Mouse (Mus musculus) midbrain, embryonic 14.5 days (tissue): ENCODE measurements around the gene Casq2. TPM values are rescaled to one million over a fixed set of nuclear protein-coding genes. Genes with fewer than 3 reads are reported as not detected.
A peak's percentile ranks its signal among the peaks of the same experiment; 100 is the strongest.

ENCODE experiments used
- ATAC-seq: fragments of 200-750 bp; cut with Nextera tagmentation; 2 replicates; pipeline ENCODE4 v1.8.0; 2017; ENCODE audit warnings: moderate number of reproducible peaks, moderate library complexity; ENCODE audit not compliant: low FRiP score, low TSS enrichment
- DNase-seq: peaks from one replicate; pipeline ENCODE4 v3.0.0-alpha.2; 2015
- H3K27ac ChIP-seq: fragments of 300-500 bp; sonication (generic); replicated peaks from 2 replicates; pipeline ENCODE4 v1.5.1; 2014; ENCODE audit warnings: mild to moderate bottlenecking, low read depth, low read length, moderate library complexity
- H3K27me3 ChIP-seq: fragments of 300-500 bp; sonication (generic); 2 replicates; pipeline ENCODE4 v1.6.1; 2014; ENCODE audit warnings: low read length, control low read depth, mixed read lengths; ENCODE audit not compliant: control insufficient read depth, insufficient read depth
- H3K36me3 ChIP-seq: fragments of 300-500 bp; sonication (generic); 2 replicates; pipeline ENCODE4 v1.6.1; 2014; ENCODE audit warnings: low read length, control low read depth; ENCODE audit not compliant: control insufficient read depth, insufficient read depth
- H3K4me1 ChIP-seq: fragments of 300-500 bp; sonication (generic); 2 replicates; pipeline ENCODE4 v1.6.1; 2014; ENCODE audit warnings: mild to moderate bottlenecking, antibody characterized with exemption, low read length, control low read depth; ENCODE audit not compliant: control insufficient read depth, insufficient read depth
- H3K4me2 ChIP-seq: fragments of 300-500 bp; sonication (generic); 2 replicates; pipeline ENCODE4 v1.6.1; 2014; ENCODE audit warnings: mild to moderate bottlenecking, low read length, moderate library complexity
- H3K4me3 ChIP-seq: fragments of 300-500 bp; sonication (generic); replicated peaks from 2 replicates; pipeline ENCODE4 v1.5.1; 2014; ENCODE audit warnings: low read depth, low read length
- H3K9ac ChIP-seq: fragments of 300-500 bp; sonication (generic); replicated peaks from 2 replicates; pipeline ENCODE4 v1.6.1; 2014; ENCODE audit warnings: mild to moderate bottlenecking, low read length, moderate library complexity
- H3K9me3 ChIP-seq: fragments of 300-500 bp; sonication (generic); 2 replicates; pipeline ENCODE4 v1.6.1; 2016; ENCODE audit warnings: low read length, control low read depth, mixed read lengths; ENCODE audit not compliant: control insufficient read depth
- WGBS: fragments of 180-500 bp; shearing (Covaris S2); extraction: QIAGEN DNeasy Blood & Tissue Kit; methylation state at CpG from one replicate; pipeline ENCODE4 v1.1.7; 2014; 5-methylcytosine and 5-hydroxymethylcytosine counted together
- polyA plus RNA-seq: library from polyadenylated mRNA; unstranded; fragments of >200 nt; fragmentation: Nextera tagmentation; extraction: Ambion mirVana; gene quantifications from 2 replicates; pipeline ENCODE4 v1.2.1, GENCODE M21; 2014

Gene Casq2
- polyA plus RNA-seq, 1 experiment from 2014 or later = 0.16 TPM

DNA sequence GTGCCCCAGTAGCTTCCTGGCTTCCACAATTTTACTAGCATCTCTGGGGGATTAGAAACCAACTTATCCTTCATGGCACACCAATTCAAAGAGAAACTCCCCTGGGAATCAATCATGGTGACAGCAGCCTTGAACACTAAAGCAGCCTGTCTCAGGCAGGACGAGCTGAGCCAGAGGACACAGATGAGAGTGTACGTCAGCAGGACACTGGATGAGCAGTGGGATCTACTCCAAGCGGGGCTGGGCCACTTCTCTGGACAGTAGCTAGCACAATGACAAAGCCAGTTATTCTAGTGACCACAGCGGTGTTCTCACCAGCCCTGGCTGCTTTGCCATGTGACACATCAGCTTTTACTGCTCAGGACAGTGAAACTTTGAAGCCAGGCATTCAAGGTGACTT, 95.0 kb downstream of the Casq2 start:
- no peak overlapping the region for H3K4me2 ChIP-seq
- H3K4me3 ChIP-seq = no peak overlapping the region
- H3K36me3 ChIP-seq = no peaks in the 10 kb centered on the region
- 85% methylated on average over 4 of the region's 4 CpGs for WGBS
- DNase-seq (no peak), ATAC-seq (no peak)
- no peak overlapping the region for H3K9ac ChIP-seq
- H3K9me3 ChIP-seq = no peaks in the 10 kb centered on the region
- no peaks in the 10 kb centered on the region for H3K4me1 ChIP-seq
- no peak overlapping the region for H3K27ac ChIP-seq
- no peaks in the 10 kb centered on the region for H3K27me3 ChIP-seq

DNA sequence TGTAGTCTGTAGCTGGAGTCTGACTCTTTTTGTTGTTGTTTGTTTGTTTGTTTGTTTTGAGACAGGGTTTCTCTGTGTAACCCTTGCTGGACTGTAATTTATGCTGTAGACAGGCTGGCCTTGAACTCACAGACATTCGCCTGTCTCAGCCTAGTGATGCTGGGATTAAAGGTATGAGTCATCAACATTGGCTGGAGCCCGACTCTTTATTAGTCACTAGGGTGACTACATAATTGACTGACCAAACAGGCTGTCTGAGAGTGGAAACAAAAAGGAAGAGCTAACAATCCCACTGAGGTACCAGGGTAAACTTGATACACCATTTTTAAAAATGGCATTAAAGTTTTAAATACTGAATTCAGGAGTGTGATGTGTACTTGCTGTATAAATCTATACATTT, 96.4 kb downstream of the Casq2 start:
- Histone ChIP-seq H3K9me3 (no peaks in the 10 kb centered on the region), H3K4me1 (no peaks in the 10 kb centered on the region), H3K4me3 (no peak overlapping the region), H3K27ac (no peak overlapping the region), H3K4me2 (no peak overlapping the region), H3K27me3 (no peaks in the 10 kb centered on the region), H3K36me3 (no peaks in the 10 kb centered on the region), H3K9ac (no peak overlapping the region)
- DNase-seq (no peak), ATAC-seq (no peak)
- WGBS = 86% methylated on average over 2 of the region's 2 CpGs

DNA sequence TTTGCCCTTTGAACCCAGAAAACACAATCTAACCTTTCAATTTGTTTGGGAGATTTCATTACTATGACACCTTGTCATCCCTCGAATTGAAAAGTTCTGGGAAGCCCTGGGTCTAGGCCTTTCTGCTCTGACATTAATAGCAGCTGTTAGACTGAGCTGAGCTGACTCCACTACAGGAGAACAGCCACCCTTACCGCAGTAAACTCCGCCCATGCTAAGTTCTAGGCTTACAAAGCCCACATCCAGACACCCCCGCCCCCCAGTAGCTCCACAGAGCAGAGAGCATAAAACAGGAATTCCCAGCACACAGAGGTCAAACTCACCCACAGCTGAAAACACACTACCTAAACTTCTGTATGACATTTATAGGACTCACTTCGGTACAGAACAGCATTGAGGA, 98.5 kb downstream of the Casq2 start:
- ATAC-seq (no peak), DNase-seq (no peak)
- WGBS = 84% methylated on average over 5 of the region's 5 CpGs
- Histone ChIP-seq H3K4me1 (peaks cover 4% of the 10 kb centered on the region; the same call in 1 of the 2 replicates), H3K9me3 (no peaks in the 10 kb centered on the region), H3K36me3 (no peaks in the 10 kb centered on the region), H3K9ac (no peak overlapping the region), H3K27me3 (no peaks in the 10 kb centered on the region), H3K27ac (no peak overlapping the region), H3K4me3 (no peak overlapping the region), H3K4me2 (no peak overlapping the region)

DNA sequence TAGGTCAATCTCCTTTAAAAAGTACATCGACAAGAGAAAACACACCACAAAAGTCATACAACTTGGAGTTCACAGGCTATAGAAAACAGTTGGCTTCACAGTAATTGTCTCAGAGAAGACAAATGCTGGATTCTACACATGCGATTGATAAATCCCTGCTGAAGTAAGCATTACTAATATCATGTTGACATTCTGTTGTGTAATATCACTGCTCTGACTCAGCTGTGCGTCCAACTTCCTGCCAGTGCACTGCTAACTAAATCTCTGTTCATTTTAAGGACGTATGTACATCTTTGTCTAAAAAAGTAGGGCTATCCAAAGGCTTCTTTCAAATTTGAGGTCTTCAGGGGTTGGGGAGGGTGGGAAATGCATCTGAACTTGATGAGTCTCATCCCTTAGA, 101.2 kb downstream of the Casq2 start:
- Histone ChIP-seq H3K9ac (no peak overlapping the region), H3K4me3 (no peak overlapping the region), H3K4me1 (peaks cover 4% of the 10 kb centered on the region), H3K9me3 (no peaks in the 10 kb centered on the region), H3K4me2 (no peak overlapping the region), H3K36me3 (no peaks in the 10 kb centered on the region), H3K27me3 (0 out of 2 replicates have a peak, but pooled peaks cover 5% of the 10 kb centered on the region), H3K27ac (no peak overlapping the region)
- no peak for ATAC-seq
- DNase-seq = no peak
- 91% methylated on average over 4 of the region's 4 CpGs for WGBS

DNA sequence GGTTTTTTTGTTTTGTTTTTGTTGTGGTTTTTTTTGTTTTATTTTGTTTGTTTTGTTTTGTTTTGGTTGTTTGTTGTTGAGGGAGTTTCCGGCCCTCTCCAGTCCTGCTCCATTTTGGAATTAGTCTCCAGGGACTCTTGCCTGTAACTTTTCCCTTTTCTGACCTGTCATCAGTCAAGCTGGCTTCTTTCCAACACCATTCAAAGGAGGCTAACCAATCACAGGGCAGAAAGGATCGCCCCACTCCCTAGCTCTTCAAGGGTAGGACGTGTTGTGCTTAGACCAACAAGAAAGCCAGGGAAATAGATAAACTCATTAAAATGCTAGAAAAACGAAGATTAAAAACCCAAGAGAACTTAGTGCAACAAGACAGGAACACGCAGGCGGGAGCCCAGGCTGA, 102.8 kb downstream of the Casq2 start:
- H3K4me2 ChIP-seq = peak overlapping the region; percentile 27
- no peak overlapping the region for H3K4me3 ChIP-seq
- WGBS = 8% methylated on average over 6 of the region's 6 CpGs
- H3K4me1 ChIP-seq = peaks cover 19% of the 10 kb centered on the region
- no peaks in the 10 kb centered on the region for H3K36me3 ChIP-seq
- DNase-seq (peak; percentile 62), ATAC-seq (peak; percentile 42; the same call in 1 of the 2 replicates)
- no peak overlapping the region for H3K9ac ChIP-seq
- no peak overlapping the region for H3K27ac ChIP-seq
- H3K9me3 ChIP-seq = no peaks in the 10 kb centered on the region
- H3K27me3 ChIP-seq = 0 out of 2 replicates have a peak, but pooled peaks cover 5% of the 10 kb centered on the region

DNA sequence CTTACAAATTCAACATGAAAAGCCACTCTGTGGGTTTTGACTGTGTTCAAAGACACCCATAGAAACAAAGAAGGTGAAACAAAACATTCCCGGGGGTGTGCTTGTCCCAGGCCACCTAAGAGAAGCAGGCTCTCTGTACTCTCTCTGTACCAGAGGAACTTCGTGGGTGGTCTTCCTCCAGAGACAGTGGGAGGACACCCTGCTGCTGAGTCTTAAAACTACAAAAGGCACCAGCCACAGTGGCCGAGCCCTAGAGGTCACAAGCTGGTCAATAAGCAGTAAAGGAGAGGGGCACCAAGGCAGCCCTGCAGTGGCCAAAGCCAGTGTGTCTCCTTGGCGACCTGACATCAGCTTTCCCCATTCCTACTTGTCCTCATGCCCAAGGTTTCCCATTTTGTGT, 103.8 kb downstream of the Casq2 start:
- DNase-seq (no peak), ATAC-seq (no peak)
- H3K27ac ChIP-seq = no peak overlapping the region
- no peak overlapping the region for H3K9ac ChIP-seq
- no peak overlapping the region for H3K4me3 ChIP-seq
- H3K9me3 ChIP-seq = no peaks in the 10 kb centered on the region
- H3K4me2 ChIP-seq = no peak overlapping the region
- 2% methylated on average over 4 of the region's 4 CpGs for WGBS
- H3K36me3 ChIP-seq = no peaks in the 10 kb centered on the region
- peaks cover 29% of the 10 kb centered on the region for H3K4me1 ChIP-seq
- peaks cover 5% of the 10 kb centered on the region; the same call in 1 of the 2 replicates for H3K27me3 ChIP-seq

DNA sequence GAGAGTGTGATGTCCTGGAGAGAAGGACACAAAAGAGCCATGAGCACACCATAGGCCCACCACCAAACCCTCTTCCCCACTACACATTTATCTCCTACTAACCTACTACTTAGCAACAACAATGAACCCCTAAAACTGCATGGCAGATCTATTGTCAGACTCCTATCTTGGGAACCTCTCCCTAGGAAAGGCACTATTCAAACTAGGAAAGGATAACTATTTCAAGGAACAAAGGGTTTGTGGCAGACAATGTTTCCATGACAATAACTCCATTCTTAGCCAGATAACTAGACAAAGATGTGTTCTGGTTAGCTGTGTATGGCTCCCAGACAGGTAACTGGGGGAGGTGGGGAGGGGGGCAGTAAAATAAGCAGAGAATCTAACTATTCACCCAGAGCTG, 104.4 kb downstream of the Casq2 start:
- DNase-seq (no peak), ATAC-seq (no peak)
- H3K4me2 ChIP-seq = no peak overlapping the region
- H3K36me3 ChIP-seq = no peaks in the 10 kb centered on the region
- H3K4me3 ChIP-seq = no peak overlapping the region
- peaks cover 11% of the 10 kb centered on the region; the same call in 1 of the 2 replicates for H3K27me3 ChIP-seq
- H3K27ac ChIP-seq = no peak overlapping the region
- H3K9me3 ChIP-seq = no peaks in the 10 kb centered on the region
- peaks cover 33% of the 10 kb centered on the region for H3K4me1 ChIP-seq
- H3K9ac ChIP-seq = no peak overlapping the region

DNA sequence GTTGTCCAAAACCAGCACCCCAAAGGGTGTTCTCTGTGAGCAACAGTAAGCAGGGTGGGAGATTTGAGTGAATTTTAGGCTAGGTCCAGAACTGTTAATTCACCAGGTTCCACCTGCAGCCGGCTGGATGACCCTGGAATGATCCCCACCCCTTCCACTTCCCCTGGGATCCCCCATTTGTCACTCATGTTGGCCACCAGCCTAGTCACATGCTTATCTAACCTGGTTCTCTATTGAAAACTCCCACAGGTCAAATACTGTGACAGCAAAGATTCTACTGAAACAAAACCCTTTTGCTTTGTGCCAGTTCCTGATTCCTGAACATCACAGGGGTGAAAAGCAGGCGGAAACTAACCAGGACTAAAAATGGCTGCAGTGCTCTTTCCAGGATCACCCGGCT, 105.4 kb downstream of the Casq2 start:
- H3K4me3 ChIP-seq = no peak overlapping the region
- 70% methylated on average over 3 of the region's 3 CpGs for WGBS
- peaks cover 21% of the 10 kb centered on the region for H3K27me3 ChIP-seq
- no peaks in the 10 kb centered on the region for H3K36me3 ChIP-seq
- H3K4me1 ChIP-seq = peaks cover 33% of the 10 kb centered on the region
- H3K9me3 ChIP-seq = no peaks in the 10 kb centered on the region
- no peak overlapping the region for H3K9ac ChIP-seq
- ATAC-seq (no peak), DNase-seq (no peak)
- no peak overlapping the region for H3K27ac ChIP-seq
- H3K4me2 ChIP-seq = no peak overlapping the region

DNA sequence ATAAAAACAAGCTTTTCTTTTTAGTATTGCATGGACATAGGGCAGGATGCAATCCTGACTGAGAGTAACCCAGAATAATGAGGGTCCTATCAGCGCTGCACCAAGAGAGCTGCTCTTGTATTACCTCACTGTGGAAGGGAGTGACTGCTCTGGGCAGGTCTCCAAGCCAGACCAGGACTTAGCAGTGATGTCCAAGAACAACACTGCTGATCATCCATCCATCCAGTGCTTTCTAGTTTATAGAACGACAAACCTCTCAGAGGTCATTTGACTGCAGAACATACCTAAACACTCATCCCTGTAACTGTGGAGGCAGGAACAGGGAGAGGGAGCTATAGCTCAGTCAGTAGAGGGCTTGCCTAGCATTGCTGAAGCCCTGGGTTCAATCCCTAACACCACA, 106.4 kb downstream of the Casq2 start:
- Histone ChIP-seq H3K9ac (no peak overlapping the region), H3K4me1 (peaks cover 33% of the 10 kb centered on the region), H3K9me3 (no peaks in the 10 kb centered on the region), H3K36me3 (no peaks in the 10 kb centered on the region), H3K4me3 (no peak overlapping the region), H3K27ac (no peak overlapping the region), H3K4me2 (no peak overlapping the region), H3K27me3 (peaks cover 21% of the 10 kb centered on the region)
- WGBS = 66% methylated on average over 2 of the region's 2 CpGs
- ATAC-seq = no peak
- no peak for DNase-seq
